Comparison of ENCODE assay signal across 8 mouse cellular contexts in the genomic region with DNA sequence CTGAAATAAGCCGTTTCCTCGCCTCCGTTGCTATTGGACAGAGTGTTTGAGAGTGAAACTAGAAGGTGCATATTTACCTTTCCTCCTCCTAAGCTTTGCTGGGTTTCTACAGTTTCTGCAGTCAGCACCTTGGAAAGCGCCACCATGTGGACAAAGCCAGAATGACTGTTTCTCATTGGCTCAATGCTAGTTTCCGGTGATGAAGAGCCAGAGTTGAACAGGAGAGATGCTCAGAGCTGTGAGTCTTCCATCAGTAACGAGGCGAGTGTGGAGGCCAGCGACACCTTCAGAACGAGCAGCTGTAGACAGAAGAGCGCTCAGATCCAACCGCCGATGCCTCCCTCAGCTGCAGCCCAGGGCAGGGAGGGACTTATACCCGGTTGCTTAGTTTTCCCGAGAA. TPM values are rescaled to one million over a fixed set of nuclear protein-coding genes. Genes with fewer than 3 reads are reported as not detected.
DNase-seq lines count a peak whose midpoint lies in the region; ATAC-seq lines count a peak whose summit lies in the region.

No protein-coding gene starts in this region.

- 0 out of 2 replicates have a peak, but pooled peaks cover 5% of the 10 kb centered on the region for H3K27me3 ChIP-seq in liver, embryonic 13.5 days

- H3K9me3 ChIP-seq in liver, embryonic 13.5 days (replicated peaks), result no peaks in the 10 kb centered on the region

- peak; percentile 81 for ATAC-seq in frontal cortex, adult (ENCODE audit: low TSS enrichment)
- ATAC-seq in liver, embryonic 13.5 days (ENCODE audit: low read depth), result no peak

- H3K27ac ChIP-seq in liver, embryonic 13.5 days, result no peak overlapping the region

- no peak for DNase-seq in frontal cortex, postnatal 10 days (ENCODE audit: low spot score in 2 of 2)
- DNase-seq in spleen, adult 12 weeks (ENCODE audit: low spot score), result peak; percentile 19
- no peak for DNase-seq in spleen, postnatal 4 days (ENCODE audit: low spot score in 2 of 2)
- peak; percentile 63 for DNase-seq in embryo, embryonic 11 days
- DNase-seq in liver, embryonic 13.5 days, result peak; percentile 8
- peak; percentile 61 to 67 for DNase-seq in right cerebral cortex, adult 2 months (ENCODE audit: low spot score in 2 of 2)
- DNase-seq in gastrocnemius, adult 8-10 months (ENCODE audit: low spot score in 2 of 2), result no peak

- no peak overlapping the region for H3K4me2 ChIP-seq in liver, embryonic 13.5 days

- H3K4me3 ChIP-seq in liver, embryonic 13.5 days (replicated peaks), result no peak overlapping the region

- WGBS in liver, embryonic 13.5 days (ENCODE audit: insufficient replicate concordance), result 35% methylated on average over 14 of the region's 14 CpGs

- no peak overlapping the region for H3K9ac ChIP-seq in liver, embryonic 13.5 days

- H3K4me1 ChIP-seq in liver, embryonic 13.5 days (replicated peaks), result no peaks in the 10 kb centered on the region

- H3K36me3 ChIP-seq in liver, embryonic 13.5 days, result no peaks in the 10 kb centered on the region

RNA-seq across cellular contexts. Expression of gene Stra6l, which starts 4.1 kb away (rescaled TPM):
- 2.9 and 4.0 TPM in 2 replicates for polyA plus RNA-seq in liver, embryonic 13.5 days (2015; fragmentation: Nextera tagmentation; extraction: Ambion mirVana)
- total RNA-seq in gastrocnemius, adult 8-10 months (2022), result not detected

RNA-seq across cellular contexts. Expression of gene Igfbpl1, which starts 17.6 kb away (rescaled TPM):
- 0.03 and 0.05 TPM in 2 replicates for polyA plus RNA-seq in liver, embryonic 13.5 days (2015; fragmentation: Nextera tagmentation; extraction: Ambion mirVana)
- not detected for total RNA-seq in gastrocnemius, adult 8-10 months (2022)

RNA-seq across cellular contexts. Expression of gene Aldh1b1, which starts 45.5 kb away (rescaled TPM):
- polyA plus RNA-seq in liver, embryonic 13.5 days (2015; fragmentation: Nextera tagmentation; extraction: Ambion mirVana), result 44.1 and 50.6 TPM in 2 replicates
- total RNA-seq in gastrocnemius, adult 8-10 months (2022), result under 1 TPM; 0.27 to 0.81 (median 0.37) TPM

RNA-seq across cellular contexts. Expression of gene Ccdc180, which starts 45.7 kb away (rescaled TPM):
- polyA plus RNA-seq in liver, embryonic 13.5 days (2015; fragmentation: Nextera tagmentation; extraction: Ambion mirVana), result 0.07 TPM in 2 replicates
- not detected for total RNA-seq in gastrocnemius, adult 8-10 months (2022)

Comparison
In these comparisons a context has a peak if more than half of its experiments do, and no peak if none do; other contexts are left out.
1. DNase-seq: peak in spleen, adult 12 weeks (single experiment), embryo, embryonic 11 days (single experiment), liver, embryonic 13.5 days (single experiment) and right cerebral cortex, adult 2 months (2 of 2); none in frontal cortex, postnatal 10 days (0 of 2), spleen, postnatal 4 days (0 of 2) and gastrocnemius, adult 8-10 months (0 of 2).